Mouse (Mus musculus) cerebellum, adult 2 months (tissue): Measurements from ENCODE around the gene Cabp7. TPM values are rescaled to one million over a fixed set of nuclear protein-coding genes. Genes with fewer than 3 reads are reported as not detected.

ENCODE experiments used
- DNase-seq, 2 experiments: peaks; one replicate each; pipeline ENCODE4 v3.0.0; 2021
- H3K27ac ChIP-seq: fragments of 200-500 bp; 2 replicates; pipeline ENCODE4 v1.5.1; 2012; ENCODE audit warnings: low read length, control low read depth, inconsistent platforms; ENCODE audit not compliant: insufficient read depth
- H3K27me3 ChIP-seq: fragments of 200-500 bp; 2 replicates; pipeline ENCODE4 v1.6.1; 2012; ENCODE audit warnings: inconsistent platforms, mild to moderate bottlenecking, low read length, moderate library complexity; ENCODE audit not compliant: control insufficient read depth, insufficient read depth
- H3K4me1 ChIP-seq: fragments of 200-500 bp; 2 replicates; pipeline ENCODE4 v1.6.1; 2011; ENCODE audit warnings: low read length; ENCODE audit not compliant: control insufficient read depth, insufficient read depth
- H3K4me3 ChIP-seq: fragments of 200-500 bp; replicated peaks from 2 replicates; pipeline ENCODE3; 2011; ENCODE audit warnings: mild to moderate bottlenecking, low read depth, low read length, control low read depth; ENCODE audit not compliant: insufficient read depth
- CTCF ChIP-seq: fragments of 200-500 bp; IDR thresholded peaks from 2 replicates; pipeline ENCODE4 v1.5.1; 2011; ENCODE audit warnings: low read depth, mild to moderate bottlenecking, control low read depth, low read length, moderate library complexity, borderline replicate concordance; ENCODE audit not compliant: insufficient read depth
- POLR2A ChIP-seq: fragments of 200-500 bp; IDR thresholded peaks from 2 replicates; pipeline ENCODE4 v1.6.1; 2011; ENCODE audit warnings: low read length, control low read depth, borderline replicate concordance; ENCODE audit not compliant: insufficient read depth
- WGBS: fragments of 180-500 bp; shearing (Covaris S2); methylation state at CpG from one replicate; pipeline ENCODE4 v1.1.7; 2018; 5-methylcytosine and 5-hydroxymethylcytosine counted together
- polyA plus RNA-seq: library from polyadenylated mRNA; depleted of rRNA; stranded (reverse); fragments of >200 nt; gene quantifications from 2 replicates; pipeline ENCODE4 v1.2.3, GENCODE M21; 2012

Cabp7 gene
- polyA plus RNA-seq, 1 experiment, result 129 TPM

DNA sequence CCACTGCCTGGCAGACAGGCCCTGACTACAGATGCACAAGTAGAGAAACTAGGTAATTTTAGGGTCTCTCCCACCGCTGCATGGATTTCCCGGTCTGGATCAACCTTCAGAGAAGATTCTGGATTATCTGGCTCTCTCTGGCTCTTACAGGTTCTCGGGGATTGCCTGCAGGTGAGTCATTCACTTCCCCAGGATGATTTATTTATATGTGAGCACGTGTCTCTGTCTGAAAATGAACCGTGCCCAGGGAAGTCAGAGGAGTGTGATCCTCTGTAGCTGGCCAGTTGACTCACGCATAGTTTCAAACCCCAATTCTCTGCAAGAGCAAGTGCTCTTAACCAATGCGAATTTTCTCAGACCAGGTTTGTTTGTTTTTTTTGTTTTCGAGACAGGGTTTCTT lies 45.9 kb downstream of the Cabp7 start:
- WGBS, result 76% methylated on average over 8 of the region's 8 CpGs
- DNase-seq, result no peak
- Histone ChIP-seq H3K4me1 (no peaks in the 10 kb centered on the region; the same call in 1 of the 2 replicates), H3K4me3 (no peak overlapping the region), H3K27me3 (no peaks in the 10 kb centered on the region), H3K27ac (no peak overlapping the region)
- TF ChIP-seq POLR2A (no peak), CTCF (no peak)

DNA sequence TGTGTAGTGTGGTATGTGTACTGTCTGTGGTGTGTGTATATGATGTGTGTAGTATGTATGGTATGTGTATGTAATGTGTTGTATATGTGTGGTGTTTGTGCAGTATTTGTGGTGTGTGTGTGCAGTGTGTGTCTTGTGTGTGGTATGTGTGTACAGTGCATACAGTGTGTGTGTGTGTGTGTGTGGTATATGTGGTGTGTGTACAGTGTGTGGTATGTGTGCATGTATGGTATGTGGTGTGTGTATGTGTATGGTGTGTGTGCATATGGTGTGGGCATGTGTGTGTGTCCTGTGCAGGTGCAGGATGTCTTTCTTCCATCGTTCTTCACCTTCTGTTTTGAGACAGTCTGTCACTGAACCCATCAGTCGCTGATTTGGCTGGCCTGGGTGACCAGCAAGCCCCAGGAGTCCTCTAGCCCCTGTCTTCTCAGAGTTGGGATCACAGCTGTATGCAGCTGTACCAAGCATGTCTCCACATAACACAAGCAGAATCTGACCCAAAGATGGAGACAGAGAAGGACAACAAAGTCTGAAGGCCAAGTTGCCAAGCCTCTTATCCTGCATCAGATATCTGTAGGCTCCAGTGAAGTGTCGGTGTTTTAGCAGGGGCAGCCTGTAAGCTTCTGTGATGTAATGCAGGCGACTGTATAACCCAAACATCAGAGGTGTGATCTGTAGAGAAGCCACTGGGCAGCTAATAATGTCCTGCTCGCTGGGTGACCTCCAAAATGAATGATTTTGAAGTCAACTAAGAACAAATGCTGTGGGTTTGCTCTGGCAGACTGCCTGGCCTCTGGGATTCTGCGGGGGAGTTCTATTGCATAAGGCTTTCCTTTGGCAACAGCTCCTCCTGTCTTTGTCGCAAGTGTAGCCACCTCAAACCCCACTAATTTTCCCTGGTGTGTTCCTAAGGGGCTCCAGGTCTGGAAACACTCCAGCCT lies 49.3 kb downstream of the Cabp7 start:
- WGBS, result 33% methylated on average over 7 of the region's 7 CpGs
- TF ChIP-seq CTCF (no peak), POLR2A (no peak)
- Histone ChIP-seq H3K27me3 (no peaks in the 10 kb centered on the region), H3K27ac (no peak overlapping the region), H3K4me1 (no peaks in the 10 kb centered on the region), H3K4me3 (no peak overlapping the region)
- DNase-seq, result peak in 1 of 2 experiments; percentile 33

DNA sequence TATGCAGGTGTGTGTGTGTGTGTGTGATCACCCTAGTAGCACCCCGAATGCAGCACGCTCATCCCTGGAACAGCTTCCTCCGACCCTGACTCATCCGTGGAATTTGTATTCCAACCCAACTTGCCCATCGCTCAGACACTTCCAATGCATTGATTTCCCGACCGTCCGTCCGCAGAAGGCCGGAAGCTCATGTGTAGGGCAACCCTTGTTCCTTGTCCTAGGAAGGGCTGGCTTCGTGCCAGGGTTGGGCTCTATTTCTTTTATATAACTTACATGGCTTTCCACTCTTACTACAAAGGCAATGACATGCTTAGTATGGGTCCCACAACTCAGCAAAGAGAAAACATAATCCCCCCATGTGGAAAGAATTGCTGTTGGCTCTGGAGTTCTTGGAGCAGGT lies 54.4 kb downstream of the Cabp7 start:
- Histone ChIP-seq H3K27ac (no peak overlapping the region), H3K4me1 (0 out of 2 replicates have a peak, but pooled peaks cover 3% of the 10 kb centered on the region), H3K27me3 (no peaks in the 10 kb centered on the region), H3K4me3 (no peak overlapping the region)
- no peak for DNase-seq
- WGBS, result 81% methylated on average over 11 of the region's 11 CpGs
- TF ChIP-seq CTCF (no peak), POLR2A (no peak)

DNA sequence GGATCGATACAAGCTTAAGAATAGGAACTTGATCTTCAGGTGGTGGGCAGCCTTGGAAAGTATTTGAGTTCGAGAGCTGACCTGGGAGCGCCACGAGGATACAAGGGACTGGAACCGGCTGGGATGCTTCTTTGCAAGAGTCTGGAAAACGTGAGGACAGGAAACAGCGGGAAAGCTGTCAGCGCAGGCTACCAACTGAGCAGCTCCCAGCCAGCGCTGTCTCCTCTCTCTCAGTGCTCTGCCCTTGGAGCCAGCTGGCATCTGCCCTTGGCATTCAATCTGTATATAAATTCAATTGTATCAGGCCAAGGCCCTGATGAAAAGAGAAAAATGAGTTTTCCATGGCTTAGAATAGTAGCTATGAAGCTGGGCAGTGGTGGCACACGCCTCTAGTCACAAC lies 55.4 kb downstream of the Cabp7 start:
- 0 out of 2 replicates have a peak, but pooled peaks cover 3% of the 10 kb centered on the region for H3K4me1 ChIP-seq
- H3K27me3 ChIP-seq, result no peaks in the 10 kb centered on the region
- DNase-seq, result peak in 1 of 2 experiments; percentile 25
- TF ChIP-seq POLR2A (no peak), CTCF (no peak)
- 14% methylated on average over 10 of the region's 10 CpGs for WGBS
- no peak overlapping the region for H3K27ac ChIP-seq
- no peak overlapping the region for H3K4me3 ChIP-seq

DNA sequence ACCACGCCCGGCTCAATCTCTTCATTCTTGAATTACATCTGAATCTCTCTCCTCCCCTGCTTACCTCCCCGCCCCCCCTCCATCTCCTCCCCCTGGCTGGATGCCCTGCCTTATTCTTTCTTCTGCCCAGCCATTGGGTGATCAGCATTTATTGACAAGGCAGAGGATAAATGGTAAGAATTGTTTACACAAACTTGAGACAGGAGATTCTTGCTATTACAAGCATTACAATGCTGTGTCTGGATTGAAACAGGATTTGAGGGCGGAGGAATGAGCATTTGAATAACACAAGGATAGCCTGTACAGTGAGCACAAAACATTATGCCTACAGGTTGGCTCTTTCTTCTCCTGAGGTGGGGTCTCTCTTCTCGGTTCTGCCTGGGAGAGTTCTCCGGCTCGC lies 56.2 kb downstream of the Cabp7 start:
- H3K27ac ChIP-seq, result no peak overlapping the region
- 0 out of 2 replicates have a peak, but pooled peaks cover 3% of the 10 kb centered on the region for H3K4me1 ChIP-seq
- no peak for DNase-seq
- H3K4me3 ChIP-seq, result no peak overlapping the region
- TF ChIP-seq CTCF (no peak), POLR2A (no peak)
- WGBS, result 77% methylated on average over 7 of the region's 7 CpGs
- H3K27me3 ChIP-seq, result no peaks in the 10 kb centered on the region

DNA sequence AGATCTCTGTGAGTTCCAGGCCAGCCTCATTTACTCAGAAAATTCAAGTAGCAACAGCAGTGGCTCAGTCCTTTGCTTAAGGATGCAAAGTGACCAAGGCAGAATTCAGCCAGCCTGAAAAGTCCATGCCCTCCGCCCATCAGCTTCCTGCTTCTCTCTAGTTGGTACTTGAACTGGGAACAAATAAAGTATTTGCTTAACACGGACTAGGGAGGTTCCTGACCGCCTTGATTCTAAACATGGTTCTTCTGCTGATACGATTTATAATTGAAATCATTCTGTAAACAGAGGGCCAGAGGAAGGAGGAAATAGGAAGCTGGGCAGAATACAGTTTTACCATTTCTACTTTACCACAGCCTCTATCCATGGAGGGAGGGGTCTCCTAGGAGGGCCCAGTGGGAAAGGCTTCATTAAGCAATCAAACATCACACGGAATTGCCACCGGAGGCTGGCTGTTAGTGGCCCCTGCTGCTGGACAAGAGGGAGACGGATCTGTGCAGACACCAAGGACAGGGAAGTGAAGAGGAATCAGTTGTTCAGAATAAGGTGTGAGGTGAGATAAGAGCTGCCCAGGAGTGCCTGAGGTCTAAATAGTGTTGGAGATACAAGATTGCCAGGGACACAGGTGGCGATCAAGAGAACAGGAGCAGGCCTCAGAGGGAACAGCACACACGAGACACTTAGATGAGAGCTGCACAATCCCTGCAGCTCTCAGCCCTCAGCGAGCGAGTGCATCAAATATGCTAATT lies 57.8 kb downstream of the Cabp7 start:
- DNase-seq, result no peak
- Histone ChIP-seq H3K27ac (no peak overlapping the region), H3K27me3 (no peaks in the 10 kb centered on the region), H3K4me3 (no peak overlapping the region), H3K4me1 (0 out of 2 replicates have a peak, but pooled peaks cover 3% of the 10 kb centered on the region)
- 85% methylated on average over 11 of the region's 11 CpGs for WGBS
- TF ChIP-seq CTCF (no peak), POLR2A (no peak)

DNA sequence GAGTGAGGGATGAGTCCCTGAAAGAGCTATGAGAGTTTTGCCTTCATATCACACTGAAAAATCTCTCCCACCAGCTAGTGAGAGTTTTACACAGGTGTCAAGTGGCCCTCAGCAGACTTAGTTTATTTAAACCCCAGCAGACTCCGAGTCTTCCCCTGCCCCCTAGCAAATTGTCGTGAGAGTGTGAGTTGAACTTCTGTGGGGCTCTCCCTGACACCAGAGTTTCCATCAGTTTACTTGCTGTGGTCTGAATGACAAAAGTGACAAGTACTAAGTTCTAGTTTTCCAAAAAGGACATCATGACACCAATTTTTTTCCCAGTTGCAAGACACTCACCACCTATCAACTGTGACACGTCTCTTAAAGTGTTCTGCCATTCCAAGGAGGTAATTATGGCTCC lies 58.7 kb downstream of the Cabp7 start:
- no peak overlapping the region for H3K27ac ChIP-seq
- TF ChIP-seq CTCF, result no peak
- TF ChIP-seq POLR2A, result no peak
- DNase-seq, result no peak
- H3K4me3 ChIP-seq, result no peak overlapping the region
- H3K27me3 ChIP-seq, result no peaks in the 10 kb centered on the region
- H3K4me1 ChIP-seq, result 0 out of 2 replicates have a peak, but pooled peaks cover 3% of the 10 kb centered on the region
- 93% methylated on average over 3 of the region's 3 CpGs for WGBS
